Mouse (Mus musculus) frontal cortex, adult 2 months (tissue): Measurements from ENCODE around the gene Lgals3bp. TPM values are rescaled to one million over a fixed set of nuclear protein-coding genes. Genes with fewer than 3 reads are reported as not detected.
A peak's percentile ranks its signal among the peaks of the same experiment; 100 is the strongest.

ENCODE experiments used
- DNase-seq, 2 experiments: peaks; one replicate each; pipeline ENCODE4 v3.0.0; 2022; ENCODE audit warnings: low spot score in 1 of 2; ENCODE audit errors: extremely low spot score in 1 of 2
- polyA plus RNA-seq: library from polyadenylated mRNA; depleted of rRNA; stranded (reverse); fragments of >200 nt; gene quantifications from 2 replicates; pipeline ENCODE4 v1.2.3, GENCODE M21; 2012

Lgals3bp gene
- polyA plus RNA-seq, 1 experiment: 38.5 TPM

GRCm38 (mm10) chr11:118424621-118425335, 22.9 kb upstream of the Lgals3bp start:
- DNase-seq: no peak

DNA sequence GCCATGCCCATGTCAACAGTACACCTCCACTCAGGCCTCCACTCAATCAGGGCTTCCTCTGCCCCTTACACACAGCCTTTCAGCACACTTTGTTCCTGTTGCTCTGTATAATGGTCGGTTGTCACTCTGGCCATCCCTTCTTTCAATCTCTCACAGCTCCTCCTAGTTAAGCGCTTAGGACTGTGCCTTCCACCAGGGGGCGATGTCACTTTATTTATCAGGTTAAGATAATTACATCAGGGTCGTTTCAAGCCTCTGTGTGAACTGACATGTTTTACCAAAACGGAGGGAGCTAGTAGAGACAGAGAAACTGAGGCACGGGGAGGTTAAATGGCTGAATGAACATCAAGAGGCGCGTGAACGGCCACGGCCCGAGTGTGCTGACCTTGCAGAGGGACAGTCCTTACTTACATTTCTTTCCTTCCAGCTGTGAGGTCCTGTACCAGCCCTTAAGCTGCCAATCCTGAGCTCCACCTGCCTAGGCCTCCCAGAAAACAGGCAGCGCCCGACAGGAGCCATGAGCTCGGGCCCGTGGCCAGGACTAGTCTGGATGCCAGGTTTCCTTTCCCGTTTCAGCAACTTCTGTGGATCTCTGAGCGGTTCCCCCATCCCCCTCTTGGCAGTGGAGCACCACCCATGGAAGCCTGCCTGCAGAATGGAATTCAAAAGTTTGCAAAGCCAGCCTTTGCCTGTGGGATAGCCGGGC, 21.5 kb upstream of the Lgals3bp start:
- peak; percentile 46 to 88 for DNase-seq

- no peak for DNase-seq
Observed at GRCm38 (mm10) chr11:118420261-118420660, 18.4 kb upstream of the Lgals3bp start.

DNA sequence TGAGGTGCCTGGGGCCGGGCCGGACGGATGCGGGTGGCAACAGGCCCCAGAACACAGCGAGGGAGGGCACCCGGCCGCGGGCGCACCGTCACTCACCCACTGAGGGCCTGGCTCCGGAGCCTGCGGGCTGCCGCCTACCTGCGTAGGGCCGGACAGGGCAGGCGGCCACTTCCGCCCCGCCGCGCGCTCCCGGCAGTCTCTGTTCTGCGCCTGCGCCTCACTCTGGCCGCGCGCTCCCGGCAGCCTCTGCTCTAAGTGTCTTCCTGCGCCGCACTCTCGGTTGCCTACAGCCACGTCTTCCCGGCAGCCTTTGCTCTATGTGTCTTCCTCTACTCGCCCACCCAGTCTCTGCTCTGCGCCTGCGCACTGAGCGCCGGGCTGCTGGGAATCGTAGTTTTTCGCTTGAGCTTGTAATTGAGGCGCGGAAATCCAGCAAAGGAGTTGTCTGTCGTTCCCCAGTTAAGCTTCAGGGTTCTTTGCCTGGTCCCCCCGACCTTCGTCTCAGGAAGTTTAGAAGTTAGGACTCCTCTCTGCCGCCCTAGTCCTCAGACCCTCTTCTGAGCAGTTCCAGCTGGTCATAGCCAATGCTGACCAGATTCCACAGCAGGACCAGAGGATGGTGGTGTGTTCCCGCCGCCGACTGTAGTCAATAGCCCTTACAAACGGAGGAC, 17.1 kb upstream of the Lgals3bp start, which contains the start of gene Cant1:
TSS of gene Cant1 (minus strand) at position 253 of the 671 bp plus-strand sequence.
- peak; percentile 99 for DNase-seq

DNA sequence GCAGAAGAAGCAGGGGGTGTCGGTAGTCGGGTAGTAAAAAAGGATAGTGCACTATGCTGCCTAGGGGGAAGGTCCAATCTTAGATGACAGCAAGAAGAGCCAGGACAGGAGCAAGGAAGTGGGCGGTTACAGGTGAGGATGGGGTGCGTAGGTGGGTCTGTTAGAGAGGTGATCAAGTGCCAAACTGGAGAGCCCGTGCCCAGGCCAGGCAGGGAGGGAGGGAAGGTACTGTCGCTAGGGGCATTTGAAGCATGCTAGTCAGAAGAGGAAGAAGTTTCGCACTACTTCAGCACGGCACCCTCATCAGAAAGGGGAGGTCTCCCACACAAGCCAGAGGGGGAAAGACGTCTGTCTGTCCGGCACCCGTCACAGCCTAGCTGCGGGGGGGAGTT, 16.5 kb upstream of the Lgals3bp start:
- no peak for DNase-seq

DNA sequence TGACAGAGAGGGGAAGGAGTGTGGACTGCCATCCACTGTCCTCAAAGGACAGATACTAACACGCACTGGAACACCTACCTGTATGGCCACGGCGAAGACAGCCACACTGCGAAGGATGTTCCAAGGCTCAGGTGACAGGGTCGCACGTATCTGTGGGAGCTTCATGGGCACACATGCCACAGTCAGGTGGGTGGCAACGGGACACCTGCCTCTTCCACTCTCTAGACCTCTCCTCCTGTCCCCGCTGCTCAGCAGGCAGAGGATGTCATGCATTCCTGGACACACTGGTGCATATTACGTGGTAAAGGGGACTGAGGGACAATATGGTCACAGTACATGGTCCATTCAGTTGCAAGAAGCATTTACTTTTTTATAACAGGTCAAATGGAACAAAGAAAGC, 15.6 kb upstream of the Lgals3bp start:
- no peak for DNase-seq

DNA sequence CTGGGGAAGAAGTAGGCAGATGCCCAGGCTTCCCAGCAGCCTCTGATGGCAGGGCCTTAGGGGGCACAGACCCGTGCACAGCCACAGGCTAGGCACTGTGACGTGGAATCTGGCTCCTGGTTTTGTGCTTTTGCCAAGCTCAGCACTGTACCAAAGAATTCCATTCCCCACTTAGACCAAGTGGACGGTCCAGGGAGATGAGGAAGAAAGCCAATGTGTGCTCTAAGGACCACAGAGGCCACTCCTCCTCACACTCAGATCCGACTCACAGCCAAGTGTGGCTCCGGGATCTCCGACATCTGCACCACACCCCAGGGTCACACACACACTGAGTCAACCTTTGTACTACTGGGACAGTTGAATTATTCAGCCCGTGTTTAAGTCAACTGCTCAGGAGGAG, 14.2 kb upstream of the Lgals3bp start:
- no peak for DNase-seq

DNA sequence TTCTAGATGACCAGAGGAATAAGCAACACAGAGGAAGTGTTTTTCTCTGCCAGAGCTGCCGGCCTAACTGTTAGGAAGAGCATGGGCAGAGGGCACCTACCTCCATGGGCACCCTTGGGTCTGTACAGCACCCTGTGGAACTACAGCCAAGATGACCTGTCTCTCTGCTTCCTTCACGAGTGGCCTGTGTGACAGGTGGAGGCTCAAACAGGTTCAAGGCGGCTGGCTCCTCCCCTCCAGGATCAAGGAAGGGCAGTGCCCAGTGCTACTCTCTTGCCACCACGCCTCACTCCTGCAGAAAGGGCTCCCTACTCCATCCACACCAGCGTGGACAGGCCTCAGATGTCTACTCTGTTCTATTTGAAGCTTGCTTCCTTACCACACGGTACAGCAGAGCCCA, 13.7 kb upstream of the Lgals3bp start:
- no peak for DNase-seq

DNA sequence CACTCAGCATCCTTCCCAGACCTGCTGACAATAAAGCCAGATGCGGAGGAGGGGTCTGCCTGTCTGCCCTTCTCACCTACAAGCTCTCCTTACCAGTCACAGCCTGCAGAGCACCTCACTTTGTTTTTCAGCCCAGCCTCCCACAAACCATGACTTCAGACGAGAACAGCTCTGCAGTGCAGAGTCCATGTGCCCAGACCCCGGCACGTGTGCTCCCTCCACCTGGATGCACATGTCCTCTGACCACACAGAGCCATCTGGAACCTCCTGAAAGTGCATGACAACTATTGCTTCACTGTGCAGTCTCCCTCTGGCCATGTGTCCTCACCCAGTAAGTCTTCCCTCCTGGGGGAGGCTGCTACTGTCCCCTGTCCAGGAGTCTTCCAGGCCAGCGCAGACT, 12.4 kb upstream of the Lgals3bp start:
- DNase-seq: no peak

- DNase-seq: peak in 1 of 2 experiments; percentile 25
Observed at GRCm38 (mm10) chr11:118413055-118413454, 11.2 kb upstream of the Lgals3bp start.

DNA sequence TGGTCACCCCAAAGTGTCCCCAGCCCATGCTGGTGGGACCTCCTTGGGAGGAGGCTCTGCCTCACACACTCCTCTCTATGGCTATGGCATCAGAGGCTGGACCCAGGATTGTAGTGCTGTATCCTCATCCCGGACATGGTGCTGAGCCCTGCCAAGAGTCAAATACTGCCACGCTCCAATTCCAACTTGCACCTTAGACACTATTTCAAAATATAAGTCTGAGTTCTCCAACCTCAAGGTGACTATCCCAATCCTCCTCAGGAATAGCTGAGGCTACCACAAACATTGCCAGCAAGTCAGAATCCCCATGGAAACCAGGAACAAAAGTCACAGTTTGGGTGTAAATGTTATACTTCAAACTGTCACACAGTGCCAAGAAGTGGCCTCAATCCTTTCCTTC, 10.7 kb upstream of the Lgals3bp start:
- DNase-seq: no peak

DNA sequence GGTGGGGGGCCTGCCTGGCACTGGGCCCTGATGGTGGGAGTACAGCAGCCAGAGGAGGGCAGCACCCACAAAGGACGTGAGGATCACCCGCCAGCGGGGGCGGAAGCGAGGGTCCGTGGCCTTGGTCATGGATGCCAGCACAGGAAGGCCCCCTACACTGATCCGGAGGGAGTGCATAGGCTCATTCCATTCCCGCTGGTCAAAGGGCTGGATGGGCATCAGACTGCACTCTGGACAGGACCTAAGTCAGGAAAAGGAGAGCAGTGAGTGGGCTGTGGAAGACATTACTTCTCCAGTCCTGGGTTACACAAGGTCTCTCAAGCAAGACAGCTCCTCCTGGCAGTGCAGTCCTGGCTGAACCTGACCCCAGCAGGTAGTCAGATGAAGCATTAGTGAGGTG, 9.4 kb upstream of the Lgals3bp start:
- DNase-seq: no peak

DNA sequence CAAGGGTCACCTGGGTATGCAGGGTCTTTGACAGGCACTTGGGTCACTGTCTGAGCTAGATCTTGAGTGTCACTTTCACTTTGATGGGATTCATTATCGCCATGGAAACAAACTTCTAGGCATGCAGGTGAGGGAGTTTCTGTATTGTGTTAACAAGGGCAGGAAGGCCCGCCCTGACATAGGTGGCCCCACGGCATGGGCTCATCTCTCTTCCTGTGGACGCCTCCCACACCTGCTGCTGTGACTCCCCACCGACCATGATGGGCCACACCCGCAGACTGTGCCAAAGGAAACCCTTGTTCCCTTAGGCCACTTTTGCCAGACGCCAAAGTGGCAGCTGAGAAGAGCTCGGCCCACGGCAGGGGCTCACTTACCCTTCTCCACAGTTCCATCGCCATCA, 8.6 kb upstream of the Lgals3bp start:
- no peak for DNase-seq

DNA sequence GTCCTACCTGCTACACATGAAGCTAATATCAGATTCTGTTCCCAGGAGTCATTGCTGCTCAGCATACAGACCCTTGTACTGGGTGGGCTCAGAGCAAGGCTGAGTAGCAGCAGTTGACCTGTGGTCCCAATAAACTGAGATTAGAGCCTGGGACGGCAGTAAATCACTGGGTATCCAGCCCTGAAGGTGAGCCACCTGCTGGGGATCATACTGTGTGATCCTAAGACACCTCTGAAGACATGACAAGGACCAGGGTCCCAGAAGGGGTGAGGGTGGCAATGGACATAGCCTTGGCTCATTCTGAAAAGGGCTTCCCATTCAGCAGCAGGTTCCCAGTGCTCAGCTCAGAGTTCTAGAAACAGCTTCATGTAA, 8.2 kb upstream of the Lgals3bp start:
- DNase-seq: no peak

DNA sequence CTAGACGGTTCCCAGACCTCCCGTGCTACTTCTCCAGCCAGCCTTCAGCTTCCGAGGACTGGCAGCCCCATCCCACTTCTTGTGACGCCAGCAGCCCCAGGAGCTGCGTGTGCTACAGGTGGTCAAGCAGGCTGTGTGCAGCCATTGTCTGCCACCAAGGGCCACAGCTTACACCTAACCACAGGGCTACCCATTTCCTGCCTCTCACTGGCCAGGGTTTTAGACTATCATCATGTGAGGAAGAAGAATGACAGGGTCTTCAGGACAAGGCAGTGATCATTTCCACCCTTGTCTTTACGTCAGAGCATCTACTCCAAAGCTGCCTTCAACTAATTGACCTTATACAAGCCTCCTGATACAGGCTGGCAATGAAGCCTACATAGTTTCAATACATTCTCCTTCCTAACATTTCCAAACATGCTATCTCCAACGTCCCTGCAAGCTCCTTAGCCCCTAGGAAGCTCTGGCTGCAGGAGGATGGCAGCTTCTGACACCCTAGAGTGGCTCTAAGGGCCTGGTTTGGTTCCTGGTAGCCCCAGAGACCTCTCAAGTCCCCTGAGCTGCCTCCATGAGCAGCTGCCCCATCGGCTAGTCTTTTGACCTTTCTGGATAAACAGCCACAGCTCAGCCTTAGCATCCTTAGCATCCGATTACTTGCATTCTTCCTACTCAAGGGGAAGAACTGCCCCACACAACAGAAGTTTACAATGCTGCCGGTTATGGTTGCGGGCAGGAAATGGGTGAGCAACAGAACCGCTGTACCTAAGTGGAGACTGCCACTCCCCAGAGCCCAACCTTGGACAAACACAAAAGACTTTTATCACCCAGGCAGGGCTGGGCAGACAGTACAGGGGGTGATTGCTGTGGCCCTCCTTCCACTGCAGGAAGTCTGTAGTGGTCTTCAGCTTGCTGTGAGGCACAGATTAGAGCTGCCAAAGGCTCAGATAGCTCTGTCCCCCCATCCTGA, 7.5 kb upstream of the Lgals3bp start:
- DNase-seq: no peak

GRCm38 (mm10) chr11:118408051-118408740, 6.3 kb upstream of the Lgals3bp start:
- DNase-seq: no peak

DNA sequence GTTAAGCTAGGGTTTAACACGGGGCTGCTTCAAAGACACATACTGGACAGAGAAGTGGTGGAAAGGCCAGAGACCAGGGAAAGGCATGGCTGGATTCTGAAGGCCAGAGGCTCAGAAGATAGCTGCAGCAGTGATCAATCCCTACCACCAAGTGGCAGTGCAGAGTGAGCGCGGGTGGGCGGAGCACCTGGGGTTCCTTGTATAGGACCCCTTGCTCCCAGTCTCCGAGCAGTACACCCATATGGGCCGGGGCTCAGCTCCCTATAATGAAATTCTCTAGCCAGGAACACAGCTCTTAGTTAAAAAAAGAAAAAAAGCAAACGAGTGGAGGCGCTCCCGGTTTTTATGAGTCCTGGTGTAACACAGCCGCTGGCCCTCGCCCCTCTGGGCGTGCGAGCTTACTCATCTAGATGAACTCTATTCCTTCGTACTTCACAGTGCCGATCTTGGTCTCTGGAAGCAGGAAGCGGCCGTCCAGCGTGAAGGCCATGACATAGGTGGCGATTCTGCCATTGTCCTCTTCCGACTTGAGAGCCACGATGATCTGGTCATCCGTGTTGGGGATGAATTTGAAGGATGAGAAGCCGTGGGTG, 5.5 kb upstream of the Lgals3bp start:
- peak in 1 of 2 experiments; percentile 59 for DNase-seq

DNA sequence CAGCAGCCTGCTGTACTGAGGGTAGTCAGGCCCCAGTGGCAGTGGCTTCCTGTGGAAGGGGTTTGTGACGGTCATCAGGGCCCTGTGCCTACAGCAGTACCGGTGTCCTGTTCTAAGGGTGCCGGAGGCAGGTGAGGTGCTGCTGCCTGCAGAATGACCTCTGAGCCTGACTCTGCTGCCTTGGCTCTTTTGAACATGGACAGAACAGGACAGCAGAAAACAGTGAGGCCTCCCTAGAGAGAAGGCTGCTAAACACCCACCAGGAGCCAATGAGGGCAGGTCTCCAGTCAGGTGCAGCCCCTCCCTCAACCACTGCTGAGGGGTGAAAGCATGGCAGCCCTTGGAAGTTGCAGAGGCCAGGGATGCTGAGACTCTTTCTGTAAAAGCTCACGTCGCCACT, 4.6 kb upstream of the Lgals3bp start:
- DNase-seq: no peak

GRCm38 (mm10) chr11:118405311-118405710, 3.4 kb upstream of the Lgals3bp start:
- no peak for DNase-seq
